Mouse (Mus musculus): ENCODE measurements around the gene Wdr74.

DNA sequence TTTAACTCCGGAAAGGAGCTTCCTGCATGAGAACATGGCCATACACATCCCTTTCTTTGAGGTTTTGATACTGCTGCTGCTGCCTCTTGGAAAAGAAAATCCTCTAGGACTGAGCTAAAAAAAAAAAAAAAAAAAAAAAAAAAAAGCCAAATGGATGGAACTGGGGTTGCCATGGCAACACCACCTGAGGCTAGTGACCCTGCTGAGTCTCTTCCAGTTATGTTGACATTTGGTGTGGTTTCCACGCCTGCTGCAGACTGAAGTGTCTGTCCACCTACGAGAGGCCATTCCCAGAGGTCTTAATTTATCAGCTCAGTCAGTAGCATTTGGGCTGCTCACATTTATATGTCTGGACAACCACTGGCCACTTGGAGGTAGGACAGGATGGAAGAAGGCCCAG, 52.9 kb downstream of the Wdr74 start:
- TF ChIP-seq CTCF (IDR thresholded peaks at IDR 0.05; ENCODE audit: low read depth, low read length) (no peak), POLR2A (IDR thresholded peaks at IDR 0.05; ENCODE audit: insufficient read depth, low read length) (no peak)
